ENCODE assay signal across 8 mouse cellular contexts in genomic region chr14:55671833-55672740, GRCm38 (mm10). TPM values are rescaled to one million over a fixed set of nuclear protein-coding genes. Genes with fewer than 3 reads are reported as not detected.
DNase-seq lines count a peak whose midpoint lies in the region; ATAC-seq lines count a peak whose summit lies in the region.

Gene Gmpr2 (plus strand): TSS chr14:55671941.
Gene Nedd8 (minus strand): TSS chr14:55672124.

- H3K9ac ChIP-seq in lung, embryonic 16.5 days (ENCODE audit: low read length): peak within 1 kb of the TSS; percentile 89

- H3K36me3 ChIP-seq in lung, embryonic 16.5 days (ENCODE audit: control insufficient read depth, insufficient read depth, low read length): peaks cover 19% of the 10 kb centered on the region

- peak; percentile 99 for DNase-seq in MEL-GATA-1-ER (ENCODE audit: extremely low read depth, low read depth)
- DNase-seq in cerebellum, adult 8-10 months: peak; percentile 89
- DNase-seq in forelimb bud, embryonic 11.5 days (ENCODE audit: low read depth, low spot score): peak; percentile 94
- peak; percentile 94 for DNase-seq in layer of hippocampus, adult 9-10 months (ENCODE audit: low spot score)
- DNase-seq in ovary, postnatal 10 days (ENCODE audit: low spot score): peak; percentile 86
- DNase-seq in thymus, postnatal 10 days (ENCODE audit: low spot score in 2 of 2): peak; percentile 77 to 83

- H3K4me2 ChIP-seq in lung, embryonic 16.5 days (ENCODE audit: low read depth, low read length): peak within 1 kb of the TSS; percentile 93

- no peaks in the 10 kb centered on the region for H3K9me3 ChIP-seq in lung, embryonic 16.5 days (ENCODE audit: control insufficient read depth, low read length)

- peak; percentile 99 for ATAC-seq in hematopoietic stem cell, adult 5-6 weeks (replicated peaks in 1 of 2; ENCODE audit: insufficient read depth in 1 of 2, low FRiP score in 2 of 2, low TSS enrichment in 1 of 2, low read depth in 1 of 2, poor library complexity in 2 of 2, severe bottlenecking in 2 of 2)
- ATAC-seq in lung, embryonic 16.5 days (ENCODE audit: low read depth): peak; percentile 99

- H3K4me3 ChIP-seq in lung, embryonic 16.5 days (ENCODE audit: low read length): peak within 1 kb of the TSS; percentile 97

- under 1% methylated on average over 38 of the region's 38 CpGs for WGBS in lung, embryonic 16.5 days

- H3K4me1 ChIP-seq in lung, embryonic 16.5 days (replicated peaks; ENCODE audit: control insufficient read depth, insufficient read depth, low read length): peaks cover 10% of the 10 kb centered on the region

- H3K27ac ChIP-seq in lung, embryonic 16.5 days (ENCODE audit: low read length): peak within 1 kb of the TSS; percentile 93

- no peaks in the 10 kb centered on the region for H3K27me3 ChIP-seq in lung, embryonic 16.5 days (ENCODE audit: control insufficient read depth, insufficient read depth, low read depth, low read length)

RNA-seq across cellular contexts. Expression of gene Gmpr2, which starts in this region (rescaled TPM):
- total RNA-seq in hematopoietic stem cell, adult 5-6 weeks (2017): 30.7 and 38.3 TPM in 2 replicates
- polyA plus RNA-seq in lung, embryonic 16.5 days (2015; fragmentation: Nextera tagmentation; extraction: Ambion mirVana): 62.2 and 67.1 TPM in 2 replicates

RNA-seq across cellular contexts. Expression of gene Nedd8, which starts in this region (rescaled TPM):
- 209 and 317 TPM in 2 replicates for total RNA-seq in hematopoietic stem cell, adult 5-6 weeks (2017)
- polyA plus RNA-seq in lung, embryonic 16.5 days (2015; fragmentation: Nextera tagmentation; extraction: Ambion mirVana): 499 and 508 TPM in 2 replicates

Comparison
In these comparisons a context has a peak if more than half of its experiments do, and no peak if none do; other contexts are left out.
1. Peak in every context shown above with its lines: DNase-seq, ATAC-seq, H3K4me3 ChIP-seq and H3K27ac ChIP-seq.